Mouse (Mus musculus): ENCODE data around the gene Olfr608.
"Not testable (repeated sequence)": the region's sequence is repeated elsewhere in the genome, so short reads cannot be mapped to it uniquely, and the experiment has no call there.

The Olfr608 gene

DNA sequence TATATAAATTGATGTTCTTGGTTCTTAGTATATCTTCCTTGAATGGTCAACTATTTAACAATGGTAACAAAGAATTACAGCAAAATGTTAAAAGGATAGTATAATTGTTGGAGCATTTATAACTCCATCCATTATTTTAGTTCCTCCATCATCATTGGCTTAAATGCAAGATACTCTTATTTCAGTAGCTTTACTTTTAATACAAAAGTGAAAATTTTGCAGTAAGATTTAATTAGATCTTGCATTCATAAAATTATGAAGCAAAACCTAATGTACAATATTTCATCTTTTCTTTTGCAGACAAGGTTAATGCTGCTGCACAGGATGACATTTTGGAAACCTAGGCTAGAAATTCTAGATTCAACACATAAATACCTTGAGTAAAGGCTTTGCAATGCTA is at the start of gene Olfr608:
Olfr608 (plus strand) TSS at position 301 of the 400 bp plus-strand sequence.
- DNase-seq (ENCODE audit: low spot score in 2 of 2), result no peak

DNA sequence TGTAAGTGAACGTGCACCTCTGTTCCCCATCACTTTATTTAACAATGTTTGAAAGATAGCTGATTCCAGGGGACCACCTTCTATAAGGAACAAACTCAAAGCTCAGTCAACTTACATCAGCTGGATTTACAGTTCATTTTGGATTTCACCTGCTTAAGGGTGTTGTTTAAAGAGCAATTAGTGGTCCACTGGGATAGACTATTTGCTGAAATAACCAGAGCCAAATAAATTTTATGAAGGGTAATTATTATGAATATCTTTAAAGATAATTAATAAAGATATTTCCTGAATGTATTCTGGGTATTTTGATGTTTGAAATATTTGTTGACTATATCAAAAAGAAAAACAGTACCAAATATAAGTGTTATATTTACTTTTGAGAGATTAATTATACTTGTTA is 24.3 kb upstream of the Olfr608 start, which contains the start of gene Olfr605:
Olfr605 (minus strand) TSS at position 101 of the 400 bp plus-strand sequence.
- no peak for DNase-seq (ENCODE audit: low spot score in 2 of 2)

- DNase-seq (ENCODE audit: low spot score in 2 of 2), result no peak
Measured at GRCm38 (mm10) chr7:103448746-103449145, 20.9 kb upstream of the Olfr608 start, which contains the start of gene Olfr606. Gene Olfr606, plus strand, starts transcription at chr7:103449046.

- no peak for DNase-seq (ENCODE audit: low spot score in 2 of 2)
Measured at GRCm38 (mm10) chr7:103460590-103460989, 9.1 kb upstream of the Olfr608 start.

- DNase-seq (ENCODE audit: low spot score in 2 of 2), result not testable (repeated sequence)
Measured at GRCm38 (mm10) chr7:103477106-103477505, 7.4 kb downstream of the Olfr608 start.

DNA sequence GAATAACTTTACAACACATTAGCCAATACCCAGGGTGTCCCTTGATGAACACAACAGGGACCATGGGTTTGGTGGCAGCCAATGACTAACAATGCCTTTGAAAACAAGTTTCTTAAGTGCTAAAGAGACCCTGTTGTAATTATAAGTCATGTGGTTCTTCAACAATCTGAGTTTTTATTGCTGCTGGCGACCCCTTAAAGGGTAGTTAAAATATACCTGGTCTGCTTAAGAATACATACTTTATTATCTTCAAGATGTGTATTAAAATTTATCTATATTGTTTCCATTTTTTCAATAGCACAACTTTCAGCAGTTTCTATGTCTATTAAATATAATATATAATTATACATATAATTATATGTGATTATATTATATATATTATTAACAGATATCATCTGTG is 28.3 kb downstream of the Olfr608 start, which contains the start of gene Olfr609:
Olfr609 (minus strand) TSS at position 101 of the 400 bp plus-strand sequence.
- no peak for DNase-seq (ENCODE audit: low spot score in 2 of 2)

DNA sequence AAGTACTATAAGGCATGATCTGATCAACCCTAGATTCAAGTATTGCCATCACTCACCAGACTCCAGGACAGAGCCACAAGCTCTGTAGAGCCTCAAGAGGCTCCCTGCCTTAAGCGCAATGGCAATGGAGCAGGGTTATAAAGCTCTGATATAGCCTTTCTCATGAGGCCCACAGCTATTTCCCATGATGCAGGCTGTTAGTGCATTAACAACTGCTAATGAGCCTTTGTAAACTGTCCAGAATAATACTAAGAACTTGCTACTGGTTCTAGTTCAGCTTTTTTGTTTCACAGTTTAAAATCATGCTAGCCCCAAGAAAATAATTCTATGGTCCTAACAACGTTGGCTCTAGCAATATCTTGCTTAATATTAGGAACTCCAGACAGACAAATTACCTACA is 42.3 kb downstream of the Olfr608 start, which contains the start of gene Olfr610:
Olfr610 (minus strand) TSS at position 101 of the 400 bp plus-strand sequence.
- DNase-seq (ENCODE audit: low spot score in 2 of 2), result no peak

DNA sequence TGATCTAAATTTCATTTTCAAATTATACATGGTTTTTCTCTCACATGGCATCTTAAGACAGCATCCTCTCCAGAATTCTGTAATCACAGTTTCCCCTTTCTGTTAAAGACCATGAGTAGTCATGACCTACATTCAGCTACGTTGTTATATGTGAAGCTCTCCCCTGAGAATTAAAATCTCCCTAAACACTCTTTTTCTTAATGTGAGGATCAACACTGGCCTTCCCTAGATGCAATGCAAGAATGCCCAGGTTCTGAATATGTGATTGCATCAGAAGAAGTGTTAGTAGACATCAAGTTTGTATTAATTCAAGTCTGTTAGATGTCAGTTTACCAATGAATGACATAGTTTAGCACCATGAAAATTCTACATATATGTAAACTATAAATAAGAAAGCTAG is 51.1 kb downstream of the Olfr608 start, which contains the start of gene Olfr611:
Olfr611 (minus strand) TSS at position 101 of the 400 bp plus-strand sequence.
- not testable (repeated sequence) for DNase-seq (ENCODE audit: low spot score in 2 of 2)
